Mouse (Mus musculus) bone marrow, adult 2 months (tissue): ENCODE results near the gene Pla2g4e.

Experiments used
- CTCF ChIP-seq: fragments of 200-500 bp; IDR thresholded peaks from 2 replicates; pipeline ENCODE4 v1.5.1; 2011; ENCODE audit warnings: low read length, control low read depth; ENCODE audit not compliant: control insufficient read depth, insufficient read depth
- POLR2A ChIP-seq: fragments of 200-500 bp; IDR thresholded peaks from 2 replicates; pipeline ENCODE4 v1.6.1; 2011; ENCODE audit warnings: low read depth, mild to moderate bottlenecking, control low read depth, low read length, borderline replicate concordance; ENCODE audit not compliant: control insufficient read depth

- TF ChIP-seq CTCF: no peak
- TF ChIP-seq POLR2A: no peak
Observed at GRCm38 (mm10) chr2:120203742-120204141, 41.4 kb downstream of the Pla2g4e start.
